Mouse (Mus musculus) midbrain, embryonic 15.5 days (tissue): ENCODE results near the gene F830045P16Rik. TPM values are rescaled to one million over a fixed set of nuclear protein-coding genes. Genes with fewer than 3 reads are reported as not detected.

ENCODE experiments used
- ATAC-seq: fragments of 200-750 bp; cut with Nextera tagmentation; replicated peaks from 2 replicates; pipeline ENCODE4 v1.8.0; 2017; ENCODE audit warnings: moderate TSS enrichment
- H3K27ac ChIP-seq: fragments of 300-500 bp; sonication (generic); 2 replicates; pipeline ENCODE4 v1.5.1; 2015; ENCODE audit warnings: mild to moderate bottlenecking, inconsistent platforms
- H3K27me3 ChIP-seq: fragments of 300-500 bp; sonication (generic); replicated peaks from 2 replicates; pipeline ENCODE4 v1.6.1; 2015; ENCODE audit warnings: inconsistent platforms
- H3K36me3 ChIP-seq: fragments of 300-500 bp; sonication (generic); replicated peaks from 2 replicates; pipeline ENCODE4 v1.6.1; 2015; ENCODE audit warnings: inconsistent platforms
- H3K4me1 ChIP-seq: fragments of 300-500 bp; sonication (generic); 2 replicates; pipeline ENCODE4 v1.6.1; 2015; ENCODE audit warnings: inconsistent platforms
- H3K4me2 ChIP-seq: fragments of 300-500 bp; sonication (generic); 2 replicates; pipeline ENCODE4 v1.6.1; 2015; ENCODE audit warnings: inconsistent platforms, mild to moderate bottlenecking, moderate library complexity
- H3K4me3 ChIP-seq: fragments of 300-500 bp; sonication (generic); 2 replicates; pipeline ENCODE4 v1.5.1; 2015; ENCODE audit warnings: mild to moderate bottlenecking, inconsistent platforms
- H3K9ac ChIP-seq: fragments of 300-500 bp; sonication (generic); 2 replicates; pipeline ENCODE4 v1.6.1; 2015; ENCODE audit warnings: mild to moderate bottlenecking, inconsistent platforms
- H3K9me3 ChIP-seq: fragments of 300-500 bp; sonication (generic); 2 replicates; pipeline ENCODE4 v1.6.1; 2016; ENCODE audit warnings: inconsistent platforms
- WGBS: fragments of 180-500 bp; shearing (Covaris S2); methylation state at CpG from one replicate; pipeline ENCODE4 v1.1.7; 2015; ENCODE audit warnings: mixed read lengths; 5-methylcytosine and 5-hydroxymethylcytosine counted together
- polyA plus RNA-seq: library from polyadenylated mRNA; unstranded; fragments of >200 nt; fragmentation: Nextera tagmentation; extraction: Ambion mirVana; gene quantifications from 2 replicates; pipeline ENCODE4 v1.2.1, GENCODE M21; 2015

Gene F830045P16Rik
- polyA plus RNA-seq, 1 experiment from 2014 or later = not detected

DNA sequence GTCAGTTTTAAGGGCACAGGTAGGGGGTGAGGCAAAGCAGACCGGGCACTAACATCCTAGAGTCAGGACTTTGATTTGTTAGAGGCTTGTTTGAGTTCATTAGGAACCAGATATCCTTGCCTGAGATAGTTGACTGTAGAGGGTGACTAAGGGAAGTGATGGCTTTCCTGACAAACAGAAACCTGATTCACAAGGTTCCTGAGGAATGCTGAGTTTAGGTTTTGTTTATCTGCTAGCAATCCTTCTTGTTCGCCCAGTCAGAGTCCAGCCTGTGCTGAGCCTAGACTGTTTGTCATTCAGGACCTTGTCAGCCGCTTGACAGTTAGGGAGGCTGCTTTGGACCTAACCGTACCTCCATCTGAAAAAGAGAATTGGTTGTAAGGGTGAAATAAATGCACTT, 2.8 kb upstream of the F830045P16Rik start:
- ATAC-seq = no peak
- 82% methylated on average over 4 of the region's 4 CpGs for WGBS
- no peak overlapping the region for H3K4me2 ChIP-seq
- H3K4me1 ChIP-seq = peaks cover 33% of the 10 kb centered on the region
- H3K27ac ChIP-seq = no peak overlapping the region
- H3K9ac ChIP-seq = no peak overlapping the region
- H3K27me3 ChIP-seq = no peaks in the 10 kb centered on the region
- H3K4me3 ChIP-seq = no peak overlapping the region
- H3K9me3 ChIP-seq = no peaks in the 10 kb centered on the region
- H3K36me3 ChIP-seq = no peaks in the 10 kb centered on the region

DNA sequence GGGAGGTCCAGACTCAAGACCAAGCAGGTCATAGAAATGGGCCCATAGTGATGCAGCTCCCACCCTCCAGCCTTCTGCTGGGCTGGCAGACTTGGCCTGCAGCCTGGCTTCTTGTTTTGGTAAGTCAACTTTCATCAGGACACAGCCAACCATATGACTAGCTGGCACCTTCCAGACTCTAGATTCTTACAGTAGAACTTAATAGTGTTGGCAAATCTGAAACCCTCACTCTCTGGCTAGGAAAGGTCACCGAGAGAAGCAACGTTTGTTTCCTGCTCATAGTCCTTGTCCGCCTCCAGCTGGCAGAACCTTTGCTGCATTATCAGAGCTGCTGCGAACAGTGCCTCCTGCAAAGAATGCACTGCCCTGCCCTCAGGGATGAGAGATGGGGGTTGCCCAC, 1.5 kb upstream of the F830045P16Rik start:
- no peaks in the 10 kb centered on the region for H3K9me3 ChIP-seq
- H3K4me1 ChIP-seq = peaks cover 33% of the 10 kb centered on the region
- no peaks in the 10 kb centered on the region for H3K27me3 ChIP-seq
- H3K36me3 ChIP-seq = no peaks in the 10 kb centered on the region
- H3K27ac ChIP-seq = no peak overlapping the region
- no peak overlapping the region for H3K4me3 ChIP-seq
- no peak overlapping the region for H3K4me2 ChIP-seq
- no peak for ATAC-seq
- 85% methylated on average over 4 of the region's 4 CpGs for WGBS
- H3K9ac ChIP-seq = no peak overlapping the region

DNA sequence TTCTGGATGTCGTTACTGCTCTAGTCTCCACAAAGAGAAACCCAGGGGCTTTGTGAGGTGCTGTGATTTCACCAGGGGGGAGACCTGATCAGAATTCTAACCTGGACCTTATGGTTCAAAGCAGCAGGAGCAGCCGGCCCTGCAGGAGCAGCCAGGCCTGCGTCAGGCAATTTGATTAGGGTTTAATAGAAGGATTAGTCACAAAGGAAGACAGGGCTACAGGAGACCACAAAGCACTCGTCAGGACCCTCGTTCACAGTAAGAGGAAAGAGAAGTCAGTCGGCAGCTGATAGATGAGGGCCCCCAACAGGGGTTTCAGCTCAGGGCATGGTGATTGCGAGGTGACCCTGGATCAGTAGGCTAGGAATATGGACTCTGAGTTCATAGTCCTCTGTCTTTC, 958 bp upstream of the F830045P16Rik start:
- Histone ChIP-seq H3K4me3 (no peak overlapping the region), H3K4me1 (peaks cover 33% of the 10 kb centered on the region), H3K9ac (no peak overlapping the region), H3K9me3 (no peaks in the 10 kb centered on the region), H3K27ac (no peak overlapping the region), H3K4me2 (no peak overlapping the region), H3K36me3 (no peaks in the 10 kb centered on the region), H3K27me3 (no peaks in the 10 kb centered on the region)
- ATAC-seq = no peak
- 11% methylated on average over 7 of the region's 7 CpGs for WGBS

DNA sequence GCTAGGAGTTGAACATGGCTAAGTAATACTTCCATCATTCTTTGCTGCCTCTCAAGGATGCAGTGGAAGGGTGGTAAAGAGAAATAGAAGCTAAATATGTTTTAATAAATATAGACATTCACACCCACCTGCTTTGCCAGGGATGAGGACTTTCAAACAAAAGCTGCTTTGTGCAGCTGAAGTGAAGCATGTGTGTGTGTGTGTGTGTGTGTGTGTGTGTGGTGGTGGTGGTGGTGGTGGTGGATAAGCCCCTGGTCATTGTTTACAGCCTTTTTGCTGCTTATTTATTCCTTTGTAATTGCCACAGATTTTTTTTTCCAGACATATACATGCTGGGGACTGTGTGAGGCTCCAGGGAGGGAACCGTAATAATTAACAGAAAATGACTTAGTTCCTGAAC, 524 bp upstream of the F830045P16Rik start:
- WGBS = 30% methylated on average over 1 of the region's 1 CpGs
- no peaks in the 10 kb centered on the region for H3K27me3 ChIP-seq
- peaks cover 33% of the 10 kb centered on the region for H3K4me1 ChIP-seq
- H3K27ac ChIP-seq = no peak overlapping the region
- H3K36me3 ChIP-seq = no peaks in the 10 kb centered on the region
- no peak overlapping the region for H3K9ac ChIP-seq
- no peaks in the 10 kb centered on the region for H3K9me3 ChIP-seq
- no peak overlapping the region for H3K4me3 ChIP-seq
- ATAC-seq = no peak
- H3K4me2 ChIP-seq = no peak overlapping the region

DNA sequence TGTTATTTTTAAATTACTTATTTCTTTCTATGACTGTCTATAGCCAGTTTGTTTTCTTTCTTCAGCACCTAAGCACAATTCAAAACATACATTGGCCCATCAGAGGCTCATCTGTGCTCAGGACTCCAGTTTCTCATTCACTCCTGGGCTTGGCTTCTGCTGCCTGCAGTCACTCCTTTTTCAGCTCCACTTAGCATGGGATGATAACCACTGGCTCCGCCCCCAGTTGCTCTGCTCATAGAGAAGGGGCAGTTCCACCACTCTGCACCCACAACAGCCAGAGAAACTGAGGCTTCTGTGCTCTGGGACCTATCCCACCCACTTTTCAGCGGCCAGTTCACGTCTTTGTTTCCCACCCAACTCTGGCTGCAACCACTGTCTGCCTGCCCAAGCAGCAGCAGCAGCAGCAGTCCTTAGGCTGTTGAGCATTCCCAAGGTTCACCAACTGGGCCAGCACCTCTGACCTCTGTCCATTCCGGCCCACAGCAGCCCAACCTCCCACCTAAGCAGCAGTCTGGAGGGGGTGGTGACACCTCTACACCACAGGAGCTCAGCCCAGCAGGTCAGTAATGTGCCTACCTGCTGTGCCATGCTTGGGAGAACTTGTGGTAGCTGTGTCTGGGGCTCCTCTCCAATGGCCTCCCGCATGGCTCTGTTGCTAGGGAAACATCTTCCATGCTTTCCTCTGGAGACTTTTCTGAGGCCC, 1.4 kb downstream of the F830045P16Rik start:
- Histone ChIP-seq H3K36me3 (no peaks in the 10 kb centered on the region), H3K4me3 (no peak overlapping the region), H3K4me1 (peaks cover 27% of the 10 kb centered on the region), H3K4me2 (no peak overlapping the region), H3K9me3 (no peaks in the 10 kb centered on the region), H3K27ac (no peak overlapping the region), H3K27me3 (no peaks in the 10 kb centered on the region), H3K9ac (no peak overlapping the region)
- 52% methylated on average over 5 of the region's 5 CpGs for WGBS
- ATAC-seq = no peak

DNA sequence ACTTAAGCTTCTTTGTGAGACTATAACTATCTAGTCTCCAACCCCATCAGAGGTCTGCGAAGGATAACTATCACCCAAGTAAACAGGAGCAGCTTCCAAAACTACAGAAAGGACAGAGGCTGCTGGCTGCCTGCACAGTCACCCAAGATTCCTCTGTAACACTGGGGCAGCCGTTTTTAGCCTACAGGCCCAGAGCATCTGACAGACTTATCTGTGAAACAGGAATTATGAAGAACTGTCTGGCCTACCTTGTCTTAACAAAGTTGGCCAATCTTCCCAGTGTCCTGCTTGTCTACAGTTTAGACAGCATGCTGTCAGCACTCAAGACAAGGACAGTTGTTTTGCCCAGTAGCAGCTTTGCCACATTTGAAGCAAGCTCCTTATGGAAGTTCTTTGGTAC, 4.5 kb downstream of the F830045P16Rik start:
- Histone ChIP-seq H3K9ac (no peak overlapping the region), H3K27me3 (no peaks in the 10 kb centered on the region), H3K9me3 (no peaks in the 10 kb centered on the region), H3K4me1 (peaks cover 19% of the 10 kb centered on the region), H3K27ac (no peak overlapping the region), H3K4me3 (no peak overlapping the region), H3K36me3 (no peaks in the 10 kb centered on the region), H3K4me2 (no peak overlapping the region)
- ATAC-seq = no peak
- 87% methylated on average over 2 of the region's 2 CpGs for WGBS

DNA sequence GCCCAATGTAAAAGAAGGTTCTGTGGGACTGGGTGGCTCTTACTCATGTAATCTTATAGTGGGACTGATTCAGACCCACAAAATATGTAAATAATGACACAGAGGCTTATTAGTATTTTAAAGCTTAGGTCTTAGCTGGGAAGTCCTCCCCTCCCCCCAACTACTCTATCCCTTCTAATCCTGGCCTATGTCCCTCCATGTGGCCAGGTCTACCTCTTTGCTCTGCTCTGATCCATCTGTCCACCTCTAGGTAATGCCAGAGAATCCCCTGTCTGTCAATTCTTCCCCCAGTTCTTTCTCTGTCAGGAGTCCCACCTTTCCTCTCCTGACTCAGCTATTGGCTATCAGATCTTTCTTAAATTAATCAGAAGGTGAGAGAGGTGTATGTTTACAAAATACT, 5.3 kb downstream of the F830045P16Rik start:
- Histone ChIP-seq H3K36me3 (no peaks in the 10 kb centered on the region), H3K27ac (no peak overlapping the region), H3K4me1 (peaks cover 11% of the 10 kb centered on the region), H3K9ac (no peak overlapping the region), H3K9me3 (no peaks in the 10 kb centered on the region), H3K4me2 (no peak overlapping the region), H3K27me3 (no peaks in the 10 kb centered on the region), H3K4me3 (no peak overlapping the region)
- no peak for ATAC-seq

DNA sequence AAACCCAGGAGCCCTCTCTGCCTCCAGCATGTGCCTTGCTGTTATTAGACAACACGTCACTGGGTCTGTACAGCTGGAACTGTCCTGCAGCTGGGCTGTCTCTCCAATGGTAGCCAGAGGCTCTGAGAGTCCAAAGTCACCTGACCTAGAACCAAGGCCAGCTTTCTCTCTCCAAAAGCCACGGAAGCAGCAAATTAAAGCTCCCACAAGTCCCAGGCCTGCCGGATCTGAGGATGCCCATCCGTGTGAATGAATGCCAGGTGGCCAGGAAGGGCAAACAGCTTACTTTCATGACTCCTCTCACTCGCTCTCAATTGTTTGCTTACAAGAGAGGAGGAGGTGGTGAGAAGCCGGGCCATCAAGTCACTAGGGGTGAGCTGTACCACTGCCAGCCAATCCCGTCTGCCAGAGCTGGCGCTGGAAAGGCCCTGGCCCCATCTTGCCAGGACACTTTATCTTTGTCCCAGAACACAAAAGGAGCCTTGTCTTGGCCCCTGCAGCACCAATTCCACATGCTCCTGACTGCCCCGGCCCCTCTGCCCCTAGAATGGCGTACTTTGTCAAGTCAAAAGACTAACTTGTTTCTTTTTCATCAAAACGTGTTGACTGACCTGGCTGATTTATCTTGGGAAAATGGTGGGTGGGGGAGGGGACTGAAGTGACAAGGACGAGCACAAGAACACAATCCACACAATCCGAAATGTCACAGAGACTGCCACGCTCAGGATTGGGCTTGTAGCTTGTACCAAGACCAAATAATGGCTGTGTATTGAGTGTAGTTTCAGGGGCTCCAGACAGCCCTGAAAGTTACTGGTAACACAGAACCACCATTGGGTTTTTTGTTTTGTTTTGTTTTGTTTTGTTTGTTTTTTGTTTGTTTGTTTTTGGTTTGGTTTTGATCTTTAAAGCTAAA, 6.8 kb downstream of the F830045P16Rik start:
- no peaks in the 10 kb centered on the region for H3K4me1 ChIP-seq
- no peaks in the 10 kb centered on the region for H3K9me3 ChIP-seq
- peak; percentile 54; the same call in 1 of the 2 replicates for ATAC-seq
- no peak overlapping the region for H3K4me3 ChIP-seq
- H3K27ac ChIP-seq = no peak overlapping the region
- H3K9ac ChIP-seq = no peak overlapping the region
- H3K36me3 ChIP-seq = no peaks in the 10 kb centered on the region
- no peak overlapping the region for H3K4me2 ChIP-seq
- whole genome bisulfite sequencing = 35% methylated on average over 14 of the region's 14 CpGs
- H3K27me3 ChIP-seq = no peaks in the 10 kb centered on the region

DNA sequence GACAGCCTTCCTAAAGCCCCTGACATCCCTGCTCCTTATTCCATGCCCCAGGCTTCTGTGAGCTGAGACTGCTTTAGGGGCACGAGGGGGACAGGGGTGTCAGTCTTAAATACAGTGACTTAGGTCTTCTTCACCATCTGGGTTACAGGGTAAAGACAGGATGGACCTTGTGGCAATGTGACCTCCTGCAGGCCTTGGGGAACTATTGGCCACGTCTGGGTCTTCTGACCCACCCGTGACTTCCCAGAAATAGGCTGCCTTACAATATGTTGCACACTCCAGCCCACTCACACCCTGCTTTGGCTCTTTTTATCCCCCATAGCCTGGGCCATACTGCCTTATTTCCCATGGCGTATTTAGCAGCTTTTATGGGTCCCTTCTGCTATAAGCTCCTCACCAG, 8.5 kb downstream of the F830045P16Rik start:
- Histone ChIP-seq H3K36me3 (no peaks in the 10 kb centered on the region), H3K4me2 (no peak overlapping the region), H3K27me3 (no peaks in the 10 kb centered on the region), H3K27ac (no peak overlapping the region), H3K4me3 (no peak overlapping the region), H3K4me1 (no peaks in the 10 kb centered on the region), H3K9me3 (no peaks in the 10 kb centered on the region), H3K9ac (no peak overlapping the region)
- WGBS = 82% methylated on average over 4 of the region's 4 CpGs
- no peak for ATAC-seq

DNA sequence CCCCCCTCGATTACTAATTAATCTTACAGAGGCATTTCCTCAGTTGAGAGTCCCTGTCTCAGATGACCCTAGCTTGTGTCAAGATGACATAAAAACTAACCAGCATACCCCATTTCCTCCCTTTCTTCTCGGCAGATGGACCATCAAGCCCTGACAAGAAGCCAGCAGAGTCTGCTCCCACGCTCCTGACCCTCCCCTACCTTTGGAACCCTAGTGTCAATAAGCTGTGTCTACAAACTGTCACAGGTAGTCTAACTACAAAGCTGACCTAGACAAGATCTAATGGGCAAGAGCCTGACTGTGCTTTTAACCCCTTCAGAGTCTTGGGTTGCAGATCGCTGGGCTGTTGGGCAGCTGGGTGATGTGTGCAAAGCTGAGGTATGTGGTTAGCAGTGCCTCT, 10.1 kb downstream of the F830045P16Rik start:
- no peak overlapping the region for H3K27ac ChIP-seq
- H3K4me1 ChIP-seq = no peaks in the 10 kb centered on the region
- no peak overlapping the region for H3K9ac ChIP-seq
- no peaks in the 10 kb centered on the region for H3K27me3 ChIP-seq
- no peak for ATAC-seq
- no peaks in the 10 kb centered on the region for H3K9me3 ChIP-seq
- WGBS = 87% methylated on average over 4 of the region's 4 CpGs
- H3K4me2 ChIP-seq = no peak overlapping the region
- H3K36me3 ChIP-seq = no peaks in the 10 kb centered on the region
- H3K4me3 ChIP-seq = no peak overlapping the region

DNA sequence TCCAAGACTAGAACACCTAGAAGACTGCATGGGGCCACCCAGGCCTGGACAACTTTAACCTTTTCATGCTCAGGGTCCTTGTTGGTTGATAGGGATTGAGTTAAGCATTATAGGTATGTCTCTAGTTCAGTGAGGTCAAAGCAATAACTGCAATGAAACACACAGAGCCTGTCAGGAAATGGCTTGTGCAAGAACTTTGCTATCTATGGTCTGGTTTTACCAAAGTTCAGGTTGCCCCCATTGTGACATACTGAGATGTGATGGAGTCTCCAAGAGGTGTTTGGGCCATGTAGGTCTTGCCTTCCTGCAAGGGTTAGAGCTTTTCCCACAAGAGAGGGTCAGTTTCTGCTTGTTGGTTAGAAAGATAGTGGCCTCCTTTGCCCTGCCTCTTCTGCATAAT, 10.8 kb downstream of the F830045P16Rik start:
- H3K36me3 ChIP-seq = no peaks in the 10 kb centered on the region
- no peak overlapping the region for H3K4me3 ChIP-seq
- no peak for ATAC-seq

DNA sequence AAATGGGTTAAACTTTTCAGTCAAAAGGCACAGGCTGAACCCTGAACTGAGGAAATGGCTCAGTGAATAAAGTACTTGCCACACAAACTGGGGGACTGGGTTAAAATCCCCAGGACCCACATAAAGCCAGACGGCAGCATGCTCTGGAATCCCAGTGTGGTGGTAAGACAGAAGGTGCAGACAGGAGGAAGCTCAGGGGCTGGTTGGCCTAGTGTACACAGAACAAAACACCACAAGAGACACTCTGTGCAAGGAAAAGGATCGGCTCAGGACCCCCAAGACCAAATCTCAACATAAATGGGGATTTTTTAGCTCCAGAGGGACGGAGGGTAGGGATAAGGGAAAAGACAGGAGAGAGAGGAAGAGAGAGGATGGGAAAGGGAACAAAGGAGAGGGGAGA, 17.9 kb downstream of the F830045P16Rik start:
- Histone ChIP-seq H3K27ac (no peak overlapping the region), H3K36me3 (no peaks in the 10 kb centered on the region), H3K4me1 (no peaks in the 10 kb centered on the region), H3K9ac (no peak overlapping the region), H3K4me3 (no peak overlapping the region), H3K9me3 (no peaks in the 10 kb centered on the region), H3K27me3 (no peaks in the 10 kb centered on the region), H3K4me2 (no peak overlapping the region)
- no peak for ATAC-seq
- WGBS = 54% methylated on average over 3 of the region's 3 CpGs

More for the DNA sequence above, 10.8 kb downstream of the F830045P16Rik start:
- H3K4me2 ChIP-seq = no peak overlapping the region
- no peaks in the 10 kb centered on the region for H3K27me3 ChIP-seq
- H3K9me3 ChIP-seq = no peaks in the 10 kb centered on the region
- no peak overlapping the region for H3K9ac ChIP-seq
- no peaks in the 10 kb centered on the region for H3K4me1 ChIP-seq
- no peak overlapping the region for H3K27ac ChIP-seq
